Mouse (Mus musculus): ENCODE data around the gene Slc38a7.
"Not testable (repeated sequence)": the region's sequence is repeated elsewhere in the genome, so short reads cannot be mapped to it uniquely, and the experiment has no call there.

The Slc38a7 gene

GRCm38 (mm10) chr8:95807331-95807843, 46.0 kb downstream of the Slc38a7 start, which contains the start of gene Cnot1:
Gene Cnot1, minus strand, starts transcription at chr8:95807464.
- DNase-seq (ENCODE audit: low spot score in 2 of 2) = peak; percentile 99 to 100

GRCm38 (mm10) chr8:95806461-95807191, 46.7 kb downstream of the Slc38a7 start:
- DNase-seq (ENCODE audit: low spot score in 2 of 2) = peak; percentile 28 to 43

- no peak for DNase-seq (ENCODE audit: low spot score in 2 of 2)
Measured at GRCm38 (mm10) chr8:95805482-95805881, 47.9 kb downstream of the Slc38a7 start.

GRCm38 (mm10) chr8:95802231-95802630, 51.1 kb downstream of the Slc38a7 start:
- DNase-seq (ENCODE audit: low spot score in 2 of 2) = no peak

- no peak for DNase-seq (ENCODE audit: low spot score in 2 of 2)
Measured at GRCm38 (mm10) chr8:95801476-95802064, 51.8 kb downstream of the Slc38a7 start.

GRCm38 (mm10) chr8:95800353-95800752, 53.0 kb downstream of the Slc38a7 start:
- no peak for DNase-seq (ENCODE audit: low spot score in 2 of 2)

- DNase-seq (ENCODE audit: low spot score in 2 of 2) = no peak
Measured at GRCm38 (mm10) chr8:95799891-95800290, 53.4 kb downstream of the Slc38a7 start.

GRCm38 (mm10) chr8:95799117-95799516, 54.2 kb downstream of the Slc38a7 start:
- DNase-seq (ENCODE audit: low spot score in 2 of 2) = no peak

- DNase-seq (ENCODE audit: low spot score in 2 of 2) = not testable (repeated sequence)
Measured at GRCm38 (mm10) chr8:95795333-95796061, 57.8 kb downstream of the Slc38a7 start.

Measured in right cerebral cortex, postnatal 10 days (tissue).